Mouse (Mus musculus) CH12.LX (cell line): ENCODE results near the gene Otx2. TPM values are rescaled to one million over a fixed set of nuclear protein-coding genes. Genes with fewer than 3 reads are reported as not detected.

ENCODE experiments used
- DNase-seq: peaks from one replicate; pipeline ENCODE4 v3.0.0-alpha.2; 2013; ENCODE audit errors: extremely low read depth
- H3K27ac ChIP-seq: 2 replicates; pipeline ENCODE4 v1.5.1; 2012; ENCODE audit warnings: low read depth, mild to moderate bottlenecking, control low read depth, moderate library complexity; ENCODE audit not compliant: insufficient read depth
- H3K27me3 ChIP-seq: replicated peaks from 2 replicates; pipeline ENCODE3; 2012; ENCODE audit warnings: inconsistent platforms
- H3K36me3 ChIP-seq, 2 experiments: replicated peaks in 1 of 2; 2 replicates each; pipeline versions ENCODE3 to v1.6.1; 2012; ENCODE audit warnings: inconsistent platforms in 1 of 2, low read length in 1 of 2, mild to moderate bottlenecking in 1 of 2, mixed read lengths in 1 of 2, moderate library complexity in 1 of 2; ENCODE audit not compliant: control insufficient read depth in 1 of 2, insufficient read depth in 1 of 2
- H3K4me1 ChIP-seq, 2 experiments: 2 replicates each; pipeline ENCODE4 v1.6.1; 2012; ENCODE audit warnings: inconsistent platforms in 1 of 2, moderate library complexity in 1 of 2; ENCODE audit not compliant: insufficient read depth in 2 of 2, control insufficient read depth in 1 of 2
- H3K4me2 ChIP-seq: 2 replicates; pipeline ENCODE4 v1.6.1; 2012; ENCODE audit warnings: low read depth, mild to moderate bottlenecking, control low read depth; ENCODE audit not compliant: poor library complexity, insufficient read depth, severe bottlenecking
- H3K4me3 ChIP-seq, 3 experiments: fragments of 150-350 bp in 1 of 3; sonication (generic) in 1 of 3; replicated peaks in 1 of 3; 2 replicates each; pipeline versions ENCODE3 to v1.5.1; 2011 to 2012; ENCODE audit warnings: low read depth in 2 of 3, low read length in 2 of 3, mild to moderate bottlenecking in 2 of 3, moderate library complexity in 2 of 3, control low read depth in 1 of 3, improper control_type of control experiment in 1 of 3, inconsistent platforms in 1 of 3, mixed read lengths in 1 of 3; ENCODE audit not compliant: poor library complexity in 1 of 3
- H3K79me2 ChIP-seq: replicated peaks from 2 replicates; pipeline ENCODE4 v1.6.1; 2012; ENCODE audit warnings: mild to moderate bottlenecking, moderate library complexity; ENCODE audit not compliant: control insufficient read depth, poor library complexity, insufficient read depth, severe bottlenecking; ENCODE audit errors: extremely low read depth
- H3K9ac ChIP-seq: 2 replicates; pipeline ENCODE4 v1.6.1; 2012; ENCODE audit warnings: low read depth, mild to moderate bottlenecking, control low read depth, moderate library complexity; ENCODE audit not compliant: insufficient read depth
- H3K9me3 ChIP-seq: replicated peaks from 2 replicates; pipeline ENCODE3; 2012; ENCODE audit warnings: low read length, inconsistent platforms, mixed read lengths
- CHD1 ChIP-seq: IDR thresholded peaks from 2 replicates; pipeline ENCODE4 v1.6.1; 2012; ENCODE audit warnings: low read depth, low read length, improper control_type of control experiment, inconsistent platforms
- CHD2 ChIP-seq: IDR thresholded peaks from 2 replicates; pipeline ENCODE4 v1.6.1; 2011; ENCODE audit warnings: low read length, improper control_type of control experiment
- IRF4 ChIP-seq: IDR thresholded peaks from 2 replicates; pipeline ENCODE4 v1.6.1; 2014; ENCODE audit warnings: low read depth, mild to moderate bottlenecking, inconsistent platforms, low read length, improper control_type of control experiment
- MAZ ChIP-seq: IDR thresholded peaks from 2 replicates; pipeline ENCODE4 v1.6.1; 2012; ENCODE audit warnings: low read depth, mild to moderate bottlenecking, inconsistent platforms, low read length, improper control_type of control experiment, moderate library complexity
- MXI1 ChIP-seq: IDR thresholded peaks from 2 replicates; pipeline ENCODE4 v1.6.1; 2011; ENCODE audit warnings: mild to moderate bottlenecking, low read depth, low read length, improper control_type of control experiment
- MYC ChIP-seq: IDR thresholded peaks from 2 replicates; pipeline ENCODE4 v1.6.1; 2011; ENCODE audit warnings: low read depth, mild to moderate bottlenecking, improper control_type of control experiment, low read length
- NELFE ChIP-seq: IDR thresholded peaks from 2 replicates; pipeline ENCODE4 v1.6.1; 2011; ENCODE audit warnings: low read depth, low read length, improper control_type of control experiment
- UBTF ChIP-seq: IDR thresholded peaks from 2 replicates; pipeline ENCODE4 v1.6.1; 2012; ENCODE audit warnings: low read depth, mild to moderate bottlenecking, inconsistent platforms, low read length, improper control_type of control experiment, moderate library complexity
- USF1 ChIP-seq: IDR thresholded peaks from 2 replicates; pipeline ENCODE4 v1.6.1; 2014; ENCODE audit warnings: low read depth, mild to moderate bottlenecking, inconsistent platforms, low read length, improper control_type of control experiment
- ZMIZ1 ChIP-seq: IDR thresholded peaks from 2 replicates; pipeline ENCODE4 v1.6.1; 2012; ENCODE audit warnings: low read depth, mild to moderate bottlenecking, inconsistent platforms, low read length, improper control_type of control experiment
- dilution Hi-C: fragments of 300-500 bp; cut with MboI; formaldehyde crosslinking; loops from 2 replicates; pipeline ENCODE4 v1.14.3; 2020; ENCODE audit warnings: low sequenced_read_pairs; ENCODE audit not compliant: extremely low pct_unique_long_range_greater_than_20kb, extremely low pct_ligation_motif_present
- in situ Hi-C: fragments of 300-500 bp; cut with MboI; formaldehyde crosslinking; loops from 3 replicates; pipeline ENCODE4 v1.14.3; 2019; ENCODE audit warnings: low sequenced_read_pairs, low pct_ligation_motif_present, low pct_unique_long_range_greater_than_20kb, mixed read lengths
- polyA plus RNA-seq: library from polyadenylated mRNA; unstranded; fragments of >175 nt; gene quantifications from 2 replicates; pipeline ENCODE4 v1.2.1, GENCODE M21; 2012; ENCODE audit warnings: low read depth; ENCODE audit not compliant: insufficient read length
- total RNA-seq, 2 experiments: library from RNA; depleted of rRNA; stranded (reverse); fragments of 300-350 nt in 1 of 2; fragments of >200 nt in 1 of 2; gene quantifications; 2 replicates each; pipeline ENCODE4 v1.2.3; 2012 to 2014

The Otx2 gene
- total and polyA plus RNA-seq, 3 experiments = not detected

DNA sequence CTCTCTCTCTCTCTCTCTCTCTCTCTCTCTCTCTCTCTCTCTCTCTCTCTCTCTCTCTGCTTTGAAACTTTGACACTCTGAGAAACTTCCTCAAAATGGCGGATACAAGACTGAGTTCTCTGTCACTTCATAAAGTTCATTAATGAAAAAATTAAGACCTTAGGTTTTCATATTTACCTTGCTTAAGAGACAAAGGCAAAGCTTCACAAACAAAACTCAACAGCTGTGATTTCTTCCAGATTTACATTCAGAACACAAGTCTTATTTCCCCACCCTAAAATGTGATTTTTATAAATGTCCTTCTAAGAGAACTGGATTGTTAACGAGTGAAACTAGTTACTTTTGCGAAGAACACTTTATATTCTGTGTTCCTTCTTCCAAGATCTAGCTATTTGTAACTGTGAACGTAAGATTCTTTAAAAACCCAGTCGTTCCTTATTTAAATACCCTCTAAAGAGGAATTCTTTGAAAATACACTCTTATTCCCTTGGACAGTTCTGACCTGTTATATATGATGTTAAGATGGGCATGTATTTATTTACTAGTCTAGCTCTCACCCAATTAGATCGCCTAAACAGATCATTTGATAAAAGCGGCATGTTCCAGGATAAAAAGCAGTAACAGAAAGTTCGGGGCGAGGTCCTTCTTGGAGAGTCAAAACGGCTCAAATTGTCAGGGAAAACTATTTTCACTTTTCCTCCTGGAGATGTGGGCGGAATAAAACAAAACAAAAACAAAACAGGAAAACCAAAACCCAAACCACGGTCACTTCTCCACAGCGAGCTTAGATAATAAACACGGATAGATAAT lies 9.4 kb downstream of the Otx2 start:
- H3K9ac ChIP-seq = no peak overlapping the region
- dilution Hi-C loops (no loop called here), in situ Hi-C loops (no loop called here)
- H3K4me3 ChIP-seq = no peak overlapping the region
- no peaks in the 10 kb centered on the region for H3K9me3 ChIP-seq
- no peaks in the 10 kb centered on the region for H3K36me3 ChIP-seq
- H3K4me1 ChIP-seq = no peaks in the 10 kb centered on the region
- H3K79me2 ChIP-seq = no peaks in the 10 kb centered on the region
- DNase-seq = no peak
- no peak overlapping the region for H3K4me2 ChIP-seq
- no peaks in the 10 kb centered on the region for H3K27me3 ChIP-seq
- no peak overlapping the region for H3K27ac ChIP-seq
- TF ChIP-seq MAZ (no peak), IRF4 (no peak)

DNA sequence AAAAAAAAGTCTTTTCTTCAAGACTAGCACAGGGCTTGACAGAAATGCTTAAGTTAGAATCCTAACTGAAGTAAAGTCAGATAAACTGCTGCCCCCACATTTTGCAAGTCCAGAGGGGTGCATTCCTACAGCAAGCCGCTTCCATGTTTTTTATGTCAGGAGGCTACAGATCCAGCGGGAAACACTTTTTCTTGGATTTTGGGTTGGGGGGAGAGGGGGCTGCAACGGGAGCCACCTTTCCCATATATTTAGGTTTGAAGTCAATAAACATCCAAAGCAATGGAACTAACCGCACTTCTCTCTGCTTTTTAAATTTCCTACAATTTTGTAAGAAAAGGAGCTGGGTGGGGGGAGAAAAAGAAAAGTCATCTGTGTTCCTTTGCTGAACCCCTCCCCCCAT lies 10.1 kb downstream of the Otx2 start:
- Histone ChIP-seq H3K4me1 (no peaks in the 10 kb centered on the region), H3K9ac (no peak overlapping the region), H3K27me3 (no peaks in the 10 kb centered on the region), H3K79me2 (no peaks in the 10 kb centered on the region), H3K27ac (no peak overlapping the region), H3K4me2 (no peak overlapping the region), H3K4me3 (no peak overlapping the region), H3K36me3 (no peaks in the 10 kb centered on the region), H3K9me3 (no peaks in the 10 kb centered on the region)
- dilution Hi-C loops = no loop called here
- DNase-seq = no peak
- TF ChIP-seq CHD2 (no peak), ZMIZ1 (no peak), MYC (no peak), NELFE (no peak)
- in situ Hi-C loops = no loop called here

DNA sequence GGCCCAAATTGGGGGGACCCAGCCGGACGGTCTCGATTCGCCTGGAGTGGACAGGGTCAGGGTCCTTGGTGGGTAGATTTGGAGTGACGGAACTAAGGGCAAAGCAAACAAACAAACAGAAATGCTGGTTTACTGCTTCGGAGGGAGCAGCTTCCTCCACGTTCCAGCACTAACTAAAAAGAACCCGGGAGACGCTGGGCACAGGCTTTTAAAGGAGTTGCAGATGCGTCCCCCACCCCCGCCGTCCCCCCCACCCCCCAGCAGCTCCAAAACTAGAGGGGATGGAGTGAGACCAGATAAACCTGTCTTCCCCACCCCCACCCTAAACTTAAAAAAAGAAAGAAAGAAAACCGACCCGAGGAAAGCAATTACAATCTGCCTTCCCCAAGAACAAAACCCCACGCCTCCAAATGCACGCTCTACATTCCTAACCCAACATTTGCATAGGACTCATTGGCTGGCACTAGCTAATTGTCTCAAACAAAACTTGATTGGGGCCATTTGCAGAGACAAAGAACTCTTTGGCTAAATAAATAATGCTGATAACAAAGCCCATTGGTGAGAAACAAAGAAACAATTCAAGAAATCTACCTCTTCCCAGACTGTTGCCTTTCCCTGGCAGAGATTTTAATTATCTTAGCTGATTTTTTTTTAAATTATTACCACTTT lies 10.9 kb downstream of the Otx2 start:
- Histone ChIP-seq H3K4me3 (no peak overlapping the region), H3K9me3 (no peaks in the 10 kb centered on the region), H3K27ac (no peak overlapping the region), H3K4me2 (no peak overlapping the region), H3K36me3 (no peaks in the 10 kb centered on the region), H3K27me3 (no peaks in the 10 kb centered on the region), H3K79me2 (no peaks in the 10 kb centered on the region), H3K4me1 (no peaks in the 10 kb centered on the region), H3K9ac (no peak overlapping the region)
- TF ChIP-seq USF1 (no peak), MXI1 (no peak), CHD1 (no peak), UBTF (no peak)
- in situ Hi-C loops (no loop called here), dilution Hi-C loops (no loop called here)
- no peak for DNase-seq
